Mouse (Mus musculus) CD4-positive, CD25-positive, alpha-beta regulatory T cell, adult 9 weeks (primary cell): ENCODE results near the gene Gm3500. TPM values are rescaled to one million over a fixed set of nuclear protein-coding genes. Genes with fewer than 3 reads are reported as not detected.

Experiments used
- polyA plus RNA-seq: library from polyadenylated mRNA; unstranded; fragments of 100-300 nt; shearing (Covaris generic); gene quantifications from one replicate; pipeline ENCODE4 v1.2.1, GENCODE M21; 2017

Gene Gm3500
- polyA plus RNA-seq, result 7.5 TPM

DNA sequence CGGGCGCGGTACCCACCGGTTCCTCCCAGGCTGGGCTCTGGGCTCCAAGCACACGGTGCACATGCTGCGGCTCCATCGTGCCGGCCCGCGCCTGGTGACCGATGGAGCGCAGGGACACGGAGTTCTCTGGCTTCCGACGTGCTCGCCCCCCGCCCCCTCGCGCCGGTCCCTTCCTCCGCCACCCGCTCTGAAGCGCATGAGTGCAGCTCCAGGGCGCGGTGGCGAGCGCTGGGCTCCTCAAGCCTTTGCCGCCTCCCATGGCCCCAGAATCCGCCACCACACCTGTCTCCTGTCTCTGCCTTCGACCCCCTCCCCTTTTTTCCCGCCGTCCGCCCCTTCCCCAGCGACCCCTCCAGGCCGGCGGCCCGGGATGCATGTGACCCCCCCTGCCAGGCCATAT is at the start of gene Gm3500:
Gene Gm3500 (minus strand): TSS at position 101 of the 400 bp plus-strand sequence.

DNA sequence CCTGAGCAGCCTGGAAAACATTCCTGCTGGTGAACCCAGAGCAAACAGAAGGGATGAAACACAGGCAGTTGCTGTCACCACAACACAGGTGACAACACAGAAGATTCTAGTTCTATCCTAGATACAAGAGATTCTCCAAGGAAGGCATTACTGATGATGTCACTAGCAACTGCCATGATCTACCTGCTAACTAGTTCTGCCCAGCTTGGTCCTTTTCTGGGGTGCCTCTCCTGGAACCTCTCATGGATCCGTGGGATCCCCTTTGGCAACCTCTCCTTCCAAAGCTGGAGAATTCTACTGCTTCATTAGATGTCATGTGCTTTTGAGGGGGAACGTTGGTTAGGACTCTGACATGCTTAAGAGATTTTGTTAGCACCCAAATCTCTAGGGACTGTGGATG is 54.0 kb downstream of the Gm3500 start, which contains the start of gene Gm3542:
Gene Gm3542 (minus strand): TSS at position 101 of the 400 bp plus-strand sequence.

Other genes with a start within 250 kb of the Gm3500 start
- not detected for gene Gm3317, start 224.5 kb downstream of the Gm3500 start, polyA plus RNA-seq
- gene Gm8271, start 203.3 kb downstream of the Gm3500 start, polyA plus RNA-seq, result not detected
- gene Gm3526, start 128.5 kb downstream of the Gm3500 start, polyA plus RNA-seq, result not detected
- gene Gm3542, start 54.1 kb downstream of the Gm3500 start, polyA plus RNA-seq, result not detected
- 2.9 TPM for gene Gm3194, start 66.4 kb upstream of the Gm3500 start, polyA plus RNA-seq
- gene Gm8246, start 88.8 kb upstream of the Gm3500 start, polyA plus RNA-seq, result not detected
- gene Gm3187, start 95.2 kb upstream of the Gm3500 start, polyA plus RNA-seq, result not detected
- 6.7 TPM for gene Gm3488, start 112.6 kb upstream of the Gm3500 start, polyA plus RNA-seq
- gene Gm3532, start 149.4 kb upstream of the Gm3500 start, polyA plus RNA-seq, result not detected
- gene Gm8265, start 244.0 kb upstream of the Gm3500 start, polyA plus RNA-seq, result not detected